Mouse (Mus musculus) kidney, embryonic 15.5 days (tissue): ENCODE results near the gene Ccdc88c. TPM values are rescaled to one million over a fixed set of nuclear protein-coding genes. Genes with fewer than 3 reads are reported as not detected.

Experiments
- microRNA counts: library from miRNA; unstranded; fragments of <30 nt; microRNA quantifications from one replicate; lab custom pipeline; 2016
- microRNA-seq: library from miRNA; unstranded; fragments of <30 nt; microRNA quantifications from one replicate; pipeline ENCODE4, GENCODE M21; 2016
- polyA plus RNA-seq: library from polyadenylated mRNA; unstranded; fragments of >200 nt; fragmentation: Nextera tagmentation; extraction: Ambion mirVana; gene quantifications from 2 replicates; pipeline ENCODE4 v1.2.1, GENCODE M21; 2015

Gene Ccdc88c
- polyA plus RNA-seq, 1 experiment from 2014 or later: 12.7 TPM

MicroRNAs within 50 kb of the gene (microRNA counts, 519-probe panel; counts per million panel counts)
- 2,683 counts per million, percentile 61 among the panel's probes with 10 or more counts for microRNA mmu-miR-1190 (lab: Ali Mortazavi, UCI)

Small RNA genes lying within 50 kb of the gene (microRNA-seq; reads per million reads assigned to microRNA genes)
- gene Mir1190: not detected

Other genes starting within 250 kb of the Ccdc88c start
- gene Dglucy, start 250.0 kb downstream of the Ccdc88c start, polyA plus RNA-seq: 2.6 and 3.0 TPM in 2 replicates
- gene Gpr68, start 120.9 kb downstream of the Ccdc88c start, polyA plus RNA-seq: 0.51 and 0.53 TPM in 2 replicates
- gene Ppp4r3a, start 54.6 kb upstream of the Ccdc88c start, polyA plus RNA-seq: 43.5 and 44.0 TPM in 2 replicates